Mouse (Mus musculus) ES-E14 (cell line): ENCODE data around the gene Desi1. TPM values are rescaled to one million over a fixed set of nuclear protein-coding genes. Genes with fewer than 3 reads are reported as not detected.

Experiments
- DNase-seq: peaks from one replicate; pipeline ENCODE4 v3.0.0-alpha.2; 2013; ENCODE audit warnings: low read depth, low spot score
- H3K27ac ChIP-seq: 2 replicates; pipeline ENCODE4 v1.5.1; 2012; ENCODE audit warnings: low read depth, mild to moderate bottlenecking, low read length, moderate library complexity, mixed read lengths; ENCODE audit not compliant: poor library complexity, insufficient read depth, severe bottlenecking
- H3K36me3 ChIP-seq: 2 replicates; pipeline ENCODE4 v1.6.1; 2012; ENCODE audit warnings: mild to moderate bottlenecking, low read length, moderate library complexity, mixed read lengths; ENCODE audit not compliant: control insufficient read depth, poor library complexity, insufficient read depth, severe bottlenecking
- H3K4me1 ChIP-seq, 2 experiments: fragments of 150-350 bp in 1 of 2; sonication (generic) in 1 of 2; 2 replicates each; pipeline ENCODE4 v1.6.1; 2012; ENCODE audit warnings: low read length in 2 of 2, mild to moderate bottlenecking in 1 of 2, mixed read lengths in 1 of 2; ENCODE audit not compliant: control insufficient read depth in 2 of 2, insufficient read depth in 2 of 2, poor library complexity in 1 of 2
- H3K4me3 ChIP-seq, 2 experiments: fragments of 150-350 bp in 1 of 2; sonication (generic) in 1 of 2; 2 replicates each; pipeline ENCODE4 v1.5.1; 2012; ENCODE audit warnings: low read length in 2 of 2, low read depth in 1 of 2, mild to moderate bottlenecking in 1 of 2, mixed read lengths in 1 of 2; ENCODE audit not compliant: insufficient read depth in 1 of 2, poor library complexity in 1 of 2, severe bottlenecking in 1 of 2
- H3K9ac ChIP-seq: 2 replicates; pipeline ENCODE4 v1.6.1; 2012; ENCODE audit warnings: low read depth, mild to moderate bottlenecking, low read length, mixed read lengths; ENCODE audit not compliant: poor library complexity, insufficient read depth, severe bottlenecking
- H3K9me3 ChIP-seq: fragments of 150-350 bp; sonication (generic); 2 replicates; pipeline ENCODE4 v1.6.1; 2012; ENCODE audit warnings: low read depth, mild to moderate bottlenecking, low read length; ENCODE audit not compliant: control insufficient read depth, insufficient read depth
- CHD2 ChIP-seq: IDR thresholded peaks from 2 replicates; pipeline ENCODE4 v1.6.1; 2014; ENCODE audit warnings: mild to moderate bottlenecking, low read depth, low read length, inconsistent platforms
- HCFC1 ChIP-seq: IDR thresholded peaks from 2 replicates; pipeline ENCODE4 v1.6.1; 2012; ENCODE audit warnings: low read length, inconsistent platforms, borderline replicate concordance; ENCODE audit not compliant: insufficient read depth
- MAFK ChIP-seq: IDR thresholded peaks from 2 replicates; pipeline ENCODE4 v1.6.1; 2014; ENCODE audit warnings: mild to moderate bottlenecking, low read depth, low read length, inconsistent platforms; ENCODE audit not compliant: insufficient read depth
- ZC3H11A ChIP-seq: IDR thresholded peaks from 2 replicates; pipeline ENCODE4 v1.6.1; 2012; ENCODE audit warnings: low read depth, mild to moderate bottlenecking, inconsistent platforms, low read length, borderline replicate concordance
- ZNF384 ChIP-seq: IDR thresholded peaks from 2 replicates; pipeline ENCODE4 v1.6.1; 2012; ENCODE audit warnings: low read depth, low read length, inconsistent platforms
- in situ Hi-C, 2 experiments: fragments of 600-800 bp; cut with MboI; formaldehyde crosslinking; loops; one replicate each; pipeline ENCODE4 v1.15.1; 2025; ENCODE audit warnings: low sequenced_read_pairs in 2 of 2, inconsistent platforms in 1 of 2; ENCODE audit not compliant: unreplicated experiment in 2 of 2
- total RNA-seq: library from RNA; depleted of rRNA; stranded (reverse); fragments of 300-350 nt; gene quantifications from 2 replicates; pipeline ENCODE4 v1.2.3, GENCODE M21; 2012

Desi1 gene
- total RNA-seq, 1 experiment, result 15.9 TPM

DNA sequence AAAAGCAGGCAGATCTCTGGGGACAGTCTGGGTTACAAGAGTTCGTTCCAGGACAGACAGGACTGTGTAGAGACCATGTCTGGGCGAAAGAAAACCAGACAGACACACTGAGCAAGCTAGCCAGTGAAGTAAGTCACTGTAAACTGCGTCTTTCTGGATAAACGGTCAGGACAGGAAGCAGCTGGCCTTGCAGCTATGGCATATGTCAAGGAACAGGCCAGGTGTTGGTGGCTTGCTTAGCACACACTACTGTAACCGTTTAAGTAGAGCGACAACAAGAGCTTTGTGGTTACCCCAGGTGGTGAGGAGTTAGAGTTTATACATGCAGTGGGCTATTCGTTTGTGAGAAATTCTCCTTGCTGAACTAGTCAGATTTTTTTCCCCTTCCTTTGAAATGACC is 5.9 kb downstream of the Desi1 start:
- H3K36me3 ChIP-seq, result peaks cover 71% of the 10 kb centered on the region
- in situ Hi-C loops, result no loop called here
- H3K4me1 ChIP-seq, result no peaks in the 10 kb centered on the region
- H3K4me3 ChIP-seq, result no peak overlapping the region
- no peak for TF ChIP-seq ZNF384
- TF ChIP-seq ZC3H11A, result no peak
- TF ChIP-seq MAFK, result no peak
- no peak for TF ChIP-seq HCFC1
- no peak for TF ChIP-seq CHD2
- H3K9ac ChIP-seq, result no peak overlapping the region
- H3K9me3 ChIP-seq, result no peaks in the 10 kb centered on the region
- H3K27ac ChIP-seq, result no peak overlapping the region
- DNase-seq, result no peak

- TF ChIP-seq ZC3H11A (no peak), ZNF384 (no peak), MAFK (no peak), HCFC1 (no peak), CHD2 (no peak)
- Histone ChIP-seq H3K36me3 (peaks cover 72% of the 10 kb centered on the region), H3K9ac (no peak overlapping the region), H3K9me3 (no peaks in the 10 kb centered on the region), H3K4me1 (no peaks in the 10 kb centered on the region), H3K4me3 (no peak overlapping the region), H3K27ac (no peak overlapping the region)
- in situ Hi-C loops, result no loop called here
- no peak for DNase-seq
Measured at GRCm38 (mm10) chr15:82027276-82027675, 6.4 kb downstream of the Desi1 start.

DNA sequence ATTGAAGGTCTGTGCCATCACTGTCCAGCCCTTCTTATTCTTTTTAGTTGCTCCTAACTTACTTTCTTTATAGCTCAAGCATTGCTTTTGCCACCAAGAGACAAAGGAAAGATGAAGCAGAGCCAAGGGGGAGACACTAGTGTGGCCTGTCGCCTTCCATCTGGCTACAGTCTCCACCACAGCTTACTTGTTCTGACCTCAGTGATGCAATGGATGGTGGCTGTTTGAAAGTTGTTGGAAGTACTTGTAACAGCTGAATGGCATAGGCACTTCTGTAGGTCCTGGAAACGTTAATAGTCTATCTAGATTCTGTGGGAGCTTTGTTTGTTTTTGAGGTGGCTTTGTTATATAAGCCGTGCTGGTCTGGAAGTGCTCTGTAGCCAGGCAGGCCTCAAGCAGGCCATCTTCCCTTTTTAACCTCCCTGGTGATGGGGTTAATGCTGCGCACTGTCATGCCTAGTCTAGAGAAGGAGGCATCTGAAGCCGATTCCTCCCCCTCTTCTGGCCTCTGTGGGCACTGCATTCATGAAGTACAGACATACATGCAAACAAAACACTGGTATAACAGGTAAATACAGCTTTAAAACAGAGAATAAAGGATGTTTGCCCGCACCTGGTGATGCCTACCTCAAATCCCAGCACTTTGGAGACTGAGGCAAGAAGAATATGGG is 9.6 kb downstream of the Desi1 start:
- no peak overlapping the region for H3K4me3 ChIP-seq
- H3K36me3 ChIP-seq, result peaks cover 53% of the 10 kb centered on the region
- H3K9me3 ChIP-seq, result no peaks in the 10 kb centered on the region
- TF ChIP-seq ZNF384 (no peak), ZC3H11A (no peak), HCFC1 (no peak), MAFK (no peak), CHD2 (no peak)
- no peak for DNase-seq
- no peak overlapping the region for H3K9ac ChIP-seq
- no peaks in the 10 kb centered on the region for H3K4me1 ChIP-seq
- H3K27ac ChIP-seq, result no peak overlapping the region
- in situ Hi-C loops, result no loop called here

- Histone ChIP-seq H3K4me3 (no peak overlapping the region), H3K27ac (no peak overlapping the region; the same call in 1 of the 2 replicates), H3K9me3 (no peaks in the 10 kb centered on the region), H3K9ac (no peak overlapping the region), H3K4me1 (no peaks in the 10 kb centered on the region), H3K36me3 (peaks cover 46% of the 10 kb centered on the region)
- TF ChIP-seq CHD2 (no peak), ZC3H11A (no peak), HCFC1 (no peak), MAFK (no peak), ZNF384 (no peak)
- in situ Hi-C loops, result no loop called here
- DNase-seq, result no peak
Measured at GRCm38 (mm10) chr15:82022535-82023088, 11.1 kb downstream of the Desi1 start.
